Mouse (Mus musculus): Measurements from ENCODE around the gene Proca1. TPM values are rescaled to one million over a fixed set of nuclear protein-coding genes. Genes with fewer than 3 reads are reported as not detected.
A peak's percentile ranks its signal among the peaks of the same experiment; 100 is the strongest.

The Proca1 gene
- total and polyA plus RNA-seq, 2 experiments from 2014 or later: 1.9 to 5.8 TPM

- TF ChIP-seq CTCF (IDR thresholded peaks at IDR 0.05; ENCODE audit: low read depth): no peak
- Histone ChIP-seq H3K4me2 (ENCODE audit: low read depth, low read length) (no peak overlapping the region), H3K9me3 (ENCODE audit: low read length) (no peaks in the 10 kb centered on the region), H3K4me3 (ENCODE audit: low read length) (no peak overlapping the region), H3K36me3 (ENCODE audit: insufficient read depth, low read length) (peaks cover 46% of the 10 kb centered on the region), H3K27ac (peak overlapping the region; percentile 88), H3K4me1 (ENCODE audit: insufficient read depth, low read length) (peaks cover 18% of the 10 kb centered on the region), H3K9ac (replicated peaks; ENCODE audit: low read length) (no peak overlapping the region; the same call in 1 of the 2 replicates), H3K27me3 (ENCODE audit: insufficient read depth, low read length) (no peaks in the 10 kb centered on the region)
- WGBS: 56% methylated on average over 13 of the region's 13 CpGs
- no peak for ATAC-seq
- DNase-seq (ENCODE audit: low spot score): peak; percentile 45
Measured at GRCm38 (mm10) chr11:78153778-78154177, 39.4 kb upstream of the Proca1 start.

- no peak overlapping the region for H3K4me2 ChIP-seq (ENCODE audit: low read depth, low read length)
- no peak for TF ChIP-seq CTCF (IDR thresholded peaks at IDR 0.05; ENCODE audit: low read depth)
- DNase-seq (ENCODE audit: low spot score) (no peak), ATAC-seq (no peak)
- H3K36me3 ChIP-seq (ENCODE audit: insufficient read depth, low read length): peaks cover 48% of the 10 kb centered on the region
- H3K4me3 ChIP-seq (ENCODE audit: low read length): no peak overlapping the region
- H3K9ac ChIP-seq (replicated peaks; ENCODE audit: low read length): no peak overlapping the region
- 51% methylated on average over 5 of the region's 5 CpGs for WGBS
- no peaks in the 10 kb centered on the region for H3K9me3 ChIP-seq (ENCODE audit: low read length)
- no peaks in the 10 kb centered on the region for H3K27me3 ChIP-seq (ENCODE audit: insufficient read depth, low read length)
- H3K4me1 ChIP-seq (ENCODE audit: insufficient read depth, low read length): peaks cover 18% of the 10 kb centered on the region
- H3K27ac ChIP-seq: peak overlapping the region; percentile 88; the same call in 1 of the 2 replicates
Measured at GRCm38 (mm10) chr11:78155674-78156073, 37.5 kb upstream of the Proca1 start.

- H3K4me2 ChIP-seq (ENCODE audit: low read depth, low read length): no peak overlapping the region
- TF ChIP-seq CTCF (IDR thresholded peaks at IDR 0.05; ENCODE audit: low read depth): no peak
- DNase-seq (ENCODE audit: low spot score) (no peak), ATAC-seq (no peak)
- H3K27me3 ChIP-seq (ENCODE audit: insufficient read depth, low read length): no peaks in the 10 kb centered on the region
- WGBS: 69% methylated on average over 6 of the region's 6 CpGs
- H3K9me3 ChIP-seq (ENCODE audit: low read length): no peaks in the 10 kb centered on the region
- H3K4me1 ChIP-seq (ENCODE audit: insufficient read depth, low read length): peaks cover 18% of the 10 kb centered on the region
- H3K4me3 ChIP-seq (ENCODE audit: low read length): no peak overlapping the region
- no peak overlapping the region for H3K9ac ChIP-seq (replicated peaks; ENCODE audit: low read length)
- peak overlapping the region; percentile 88; the same call in 1 of the 2 replicates for H3K27ac ChIP-seq
- H3K36me3 ChIP-seq (ENCODE audit: insufficient read depth, low read length): peaks cover 53% of the 10 kb centered on the region
Measured at GRCm38 (mm10) chr11:78156156-78156699, 37.0 kb upstream of the Proca1 start.

- Histone ChIP-seq H3K36me3 (ENCODE audit: insufficient read depth, low read length) (peaks cover 53% of the 10 kb centered on the region), H3K4me3 (ENCODE audit: low read length) (no peak overlapping the region), H3K27me3 (ENCODE audit: insufficient read depth, low read length) (no peaks in the 10 kb centered on the region), H3K4me2 (ENCODE audit: low read depth, low read length) (no peak overlapping the region), H3K4me1 (ENCODE audit: insufficient read depth, low read length) (peaks cover 16% of the 10 kb centered on the region), H3K9ac (replicated peaks; ENCODE audit: low read length) (no peak overlapping the region), H3K9me3 (ENCODE audit: low read length) (no peaks in the 10 kb centered on the region), H3K27ac (no peak overlapping the region)
- peak; percentile 99 for TF ChIP-seq CTCF (IDR thresholded peaks at IDR 0.05; ENCODE audit: low read depth)
- DNase-seq (ENCODE audit: low spot score) (peak; percentile 92), ATAC-seq (peak; percentile 63)
- WGBS: 29% methylated on average over 2 of the region's 2 CpGs
Measured at GRCm38 (mm10) chr11:78159096-78159495, 34.1 kb upstream of the Proca1 start.

- Histone ChIP-seq H3K9me3 (ENCODE audit: low read length) (no peaks in the 10 kb centered on the region), H3K4me1 (ENCODE audit: insufficient read depth, low read length) (peaks cover 14% of the 10 kb centered on the region), H3K27ac (no peak overlapping the region), H3K27me3 (ENCODE audit: insufficient read depth, low read length) (no peaks in the 10 kb centered on the region), H3K4me2 (ENCODE audit: low read depth, low read length) (no peak overlapping the region), H3K4me3 (ENCODE audit: low read length) (no peak overlapping the region), H3K9ac (replicated peaks; ENCODE audit: low read length) (no peak overlapping the region), H3K36me3 (ENCODE audit: insufficient read depth, low read length) (peaks cover 48% of the 10 kb centered on the region)
- WGBS: 78% methylated on average over 7 of the region's 7 CpGs
- no peak for TF ChIP-seq CTCF (IDR thresholded peaks at IDR 0.05; ENCODE audit: low read depth)
- no peak for ATAC-seq
- no peak for DNase-seq (ENCODE audit: low spot score)
Measured at GRCm38 (mm10) chr11:78159557-78159956, 33.6 kb upstream of the Proca1 start.

GRCm38 (mm10) chr11:78160171-78160570, 33.0 kb upstream of the Proca1 start:
- Histone ChIP-seq H3K27me3 (ENCODE audit: insufficient read depth, low read length) (no peaks in the 10 kb centered on the region), H3K36me3 (ENCODE audit: insufficient read depth, low read length) (peaks cover 42% of the 10 kb centered on the region), H3K4me1 (ENCODE audit: insufficient read depth, low read length) (peaks cover 12% of the 10 kb centered on the region), H3K4me3 (ENCODE audit: low read length) (no peak overlapping the region), H3K9ac (replicated peaks; ENCODE audit: low read length) (no peak overlapping the region), H3K9me3 (ENCODE audit: low read length) (no peaks in the 10 kb centered on the region), H3K27ac (no peak overlapping the region), H3K4me2 (ENCODE audit: low read depth, low read length) (no peak overlapping the region)
- DNase-seq (ENCODE audit: low spot score) (no peak), ATAC-seq (no peak)
- no peak for TF ChIP-seq CTCF (IDR thresholded peaks at IDR 0.05; ENCODE audit: low read depth)
- WGBS: 87% methylated on average over 18 of the region's 18 CpGs

GRCm38 (mm10) chr11:78160675-78161074, 32.5 kb upstream of the Proca1 start:
- no peak overlapping the region for H3K9ac ChIP-seq (replicated peaks; ENCODE audit: low read length)
- no peaks in the 10 kb centered on the region for H3K27me3 ChIP-seq (ENCODE audit: insufficient read depth, low read length)
- 87% methylated on average over 3 of the region's 3 CpGs for WGBS
- no peak overlapping the region for H3K4me2 ChIP-seq (ENCODE audit: low read depth, low read length)
- H3K4me3 ChIP-seq (ENCODE audit: low read length): no peak overlapping the region
- no peak for DNase-seq (ENCODE audit: low spot score)
- no peak overlapping the region for H3K27ac ChIP-seq
- no peak for ATAC-seq
- H3K9me3 ChIP-seq (ENCODE audit: low read length): no peaks in the 10 kb centered on the region
- peaks cover 40% of the 10 kb centered on the region for H3K36me3 ChIP-seq (ENCODE audit: insufficient read depth, low read length)
- peaks cover 12% of the 10 kb centered on the region for H3K4me1 ChIP-seq (ENCODE audit: insufficient read depth, low read length)
- no peak for TF ChIP-seq CTCF (IDR thresholded peaks at IDR 0.05; ENCODE audit: low read depth)

Data from hindbrain, postnatal 0 days (tissue).